Mouse (Mus musculus) right cerebral cortex, adult 2 months (tissue): ENCODE data around the gene Golm1.

Experiments
- DNase-seq, 2 experiments: peaks; one replicate each; pipeline ENCODE4 v3.0.0; 2021 to 2022; ENCODE audit warnings: low spot score in 2 of 2

Gene Golm1

DNA sequence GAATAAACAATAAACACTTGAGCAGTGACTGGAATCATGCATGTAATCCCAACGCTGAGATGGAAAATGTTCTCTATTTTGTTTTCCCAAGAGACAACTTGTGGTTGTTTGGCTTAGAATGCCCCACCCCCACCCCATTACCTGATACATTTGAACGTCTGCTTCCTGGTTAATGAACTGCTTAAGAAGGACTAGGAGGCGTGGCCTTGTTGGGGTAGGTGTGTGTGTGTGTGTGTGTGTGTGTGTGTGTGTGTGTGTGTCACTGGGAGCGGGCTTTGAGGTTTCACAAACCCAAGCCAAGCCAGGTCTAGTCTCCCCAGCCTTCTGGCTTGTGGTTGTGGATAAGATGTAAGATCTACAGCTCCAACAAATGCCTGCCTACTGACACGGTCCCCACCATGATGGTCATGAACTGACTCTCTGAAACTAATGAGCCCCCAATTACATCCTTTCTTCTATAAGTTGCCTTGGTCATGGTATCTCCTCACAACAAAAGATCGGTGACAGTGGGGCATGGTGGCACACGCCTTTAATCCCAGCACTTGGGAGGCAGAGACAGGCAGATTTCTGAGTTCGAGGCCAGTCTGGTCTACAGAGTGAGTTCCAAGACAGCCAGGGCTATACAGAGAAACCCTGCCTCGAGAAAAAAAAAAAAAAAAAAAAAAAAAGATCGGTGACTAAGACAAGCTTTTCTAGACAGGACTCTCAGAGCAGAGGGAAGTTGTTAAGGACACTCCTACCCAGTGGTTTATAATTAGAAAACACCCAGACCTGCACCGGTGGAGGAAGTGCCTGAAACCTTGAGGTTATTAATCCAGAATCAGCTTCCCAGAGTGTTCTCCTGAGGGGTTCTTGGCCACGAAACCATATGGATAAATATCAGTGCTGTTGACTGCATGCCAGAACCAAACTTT, 962 bp upstream of the Golm1 start:
- no peak for DNase-seq

DNA sequence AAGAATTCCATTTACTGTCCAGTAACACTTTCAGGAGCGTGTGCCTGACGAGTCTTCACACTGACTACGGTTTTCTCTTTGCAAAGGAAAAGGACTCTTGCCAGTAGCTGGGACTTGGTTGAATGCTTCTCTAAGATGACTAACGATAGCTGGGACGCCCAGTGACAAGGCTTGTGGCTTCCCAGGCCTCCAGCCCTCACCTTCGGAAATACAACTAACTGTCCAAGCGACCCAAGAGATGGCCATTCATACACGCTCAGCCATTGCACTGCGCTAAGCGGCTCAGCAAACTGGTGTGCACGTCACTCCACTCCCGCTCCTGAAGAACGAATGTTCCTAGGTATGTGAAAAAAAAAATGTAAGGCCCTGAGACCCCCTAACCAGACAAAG, 855 bp downstream of the Golm1 start:
- DNase-seq: peak; percentile 9 to 52

DNA sequence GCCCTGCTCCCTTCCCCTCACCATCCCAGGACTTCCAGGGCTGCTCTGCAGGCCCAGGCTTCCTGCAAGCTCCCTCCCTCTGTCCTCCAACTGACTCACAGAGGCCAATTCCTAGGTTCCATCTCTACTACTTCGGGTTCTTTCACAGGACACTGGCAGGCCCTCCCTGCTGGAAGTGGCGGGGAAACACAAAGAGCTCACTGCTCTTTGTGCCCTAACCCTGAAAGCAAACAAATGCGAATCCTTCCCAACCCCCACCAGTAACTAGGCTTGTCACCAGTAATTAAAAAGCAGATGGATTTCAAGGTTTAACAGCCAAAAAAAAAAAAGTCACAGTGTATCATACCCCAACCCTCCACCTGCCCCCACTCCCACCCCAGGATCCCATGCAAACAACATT, 1.4 kb downstream of the Golm1 start:
- no peak for DNase-seq

DNA sequence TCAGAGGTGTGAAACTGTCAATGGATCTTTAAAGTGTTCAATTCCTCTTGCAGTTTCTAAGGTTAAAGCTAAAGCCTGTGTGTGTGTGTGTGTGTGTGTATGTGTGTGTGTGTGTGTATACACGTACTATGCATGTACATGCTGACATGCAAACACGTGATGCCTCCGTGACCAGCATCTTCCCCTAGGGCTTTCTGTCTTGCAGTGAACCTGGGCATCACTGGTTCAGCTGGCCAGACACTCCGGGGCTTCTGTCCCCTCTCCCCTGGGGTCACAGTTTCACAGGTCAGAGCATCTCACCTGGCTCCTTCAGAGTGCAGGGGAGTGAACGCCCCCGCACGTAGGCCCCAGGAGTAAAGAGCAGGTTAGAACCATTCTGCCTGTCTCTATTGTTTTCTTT, 2.0 kb downstream of the Golm1 start:
- no peak for DNase-seq

DNA sequence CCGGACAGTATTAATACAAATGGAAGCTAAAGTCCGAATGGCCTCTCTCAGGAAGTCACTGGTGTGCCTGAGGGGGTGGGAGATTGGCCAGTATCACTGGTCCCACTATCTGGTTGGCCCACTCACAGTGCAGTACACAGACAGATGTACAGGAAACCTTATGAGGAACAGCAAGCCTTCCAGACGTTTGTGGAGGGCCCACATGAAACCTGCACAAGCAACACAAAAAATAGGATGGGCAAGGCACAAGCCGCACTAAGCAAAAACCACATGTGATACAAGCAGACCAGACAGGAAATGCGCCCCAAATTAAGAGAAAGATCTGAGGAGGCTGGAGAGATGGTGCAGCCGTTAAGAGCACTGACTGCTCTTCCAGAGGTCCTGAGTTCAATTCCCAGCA, 3.4 kb downstream of the Golm1 start:
- DNase-seq: no peak

DNA sequence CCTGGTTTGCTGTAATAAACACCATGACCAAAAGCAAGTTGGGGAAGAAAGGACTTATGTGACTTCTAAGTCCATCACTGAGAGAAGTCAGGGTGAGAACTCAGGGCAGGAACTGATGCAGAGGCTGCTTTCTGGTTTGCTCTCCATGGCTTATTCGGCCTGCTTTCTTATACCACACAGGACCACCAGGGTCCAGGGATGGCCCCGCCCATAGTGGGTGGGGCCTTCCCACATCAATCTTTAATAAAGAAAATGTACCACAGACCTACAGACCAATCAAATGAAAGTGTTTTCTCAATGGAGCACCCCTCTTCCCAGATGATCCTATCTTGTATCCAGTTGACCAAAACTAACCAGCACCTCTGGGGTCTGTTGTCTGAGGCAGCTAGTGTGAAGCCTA, 4.1 kb downstream of the Golm1 start:
- no peak for DNase-seq

DNA sequence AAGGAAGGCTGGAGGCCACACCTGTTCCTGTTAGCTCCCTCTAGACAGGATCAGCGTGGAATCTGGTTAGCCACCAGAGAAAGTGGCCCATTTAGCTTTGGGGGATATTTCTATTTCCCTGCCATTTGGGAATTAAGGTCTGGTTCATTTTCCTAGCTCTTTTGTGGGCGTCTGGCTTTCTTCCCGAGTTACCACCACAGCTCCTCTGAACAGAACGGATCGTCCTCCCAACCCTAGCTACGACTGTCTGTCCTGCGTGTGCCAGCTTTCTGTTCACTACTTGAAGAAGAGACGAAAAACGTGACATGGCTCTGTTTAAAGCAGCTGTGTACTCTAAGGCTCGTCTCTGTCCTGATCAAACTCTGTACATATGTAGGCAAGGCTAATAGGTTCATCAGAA, 5.7 kb downstream of the Golm1 start:
- DNase-seq: no peak

DNA sequence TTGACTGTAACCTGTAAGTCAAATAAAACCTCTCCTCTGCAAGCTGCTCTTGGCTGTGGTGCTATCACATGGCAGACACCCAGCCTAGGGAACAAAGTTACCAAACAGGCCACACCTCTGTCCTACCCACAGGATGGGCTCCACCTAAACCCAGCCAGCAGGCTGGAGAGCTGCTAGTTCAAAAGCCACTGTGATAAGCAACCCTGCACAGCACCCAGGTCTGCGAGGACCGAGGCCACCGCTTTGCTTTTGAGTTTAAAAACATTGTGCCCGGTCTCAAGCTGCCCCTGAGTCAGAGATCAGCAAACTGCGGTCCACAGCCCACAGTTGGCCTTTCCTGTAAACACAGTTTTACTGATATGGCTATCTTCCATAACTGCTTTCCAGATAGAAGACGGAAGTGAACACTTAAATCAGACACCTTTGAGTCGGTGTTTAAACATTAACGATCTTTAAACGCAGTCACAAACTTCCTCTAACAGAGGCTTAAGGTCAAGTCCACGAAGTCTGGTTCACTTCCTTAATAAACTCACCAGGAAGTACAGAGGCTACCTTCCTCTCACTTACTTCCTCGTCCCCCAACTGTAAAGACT, 7.0 kb downstream of the Golm1 start:
- DNase-seq: no peak

DNA sequence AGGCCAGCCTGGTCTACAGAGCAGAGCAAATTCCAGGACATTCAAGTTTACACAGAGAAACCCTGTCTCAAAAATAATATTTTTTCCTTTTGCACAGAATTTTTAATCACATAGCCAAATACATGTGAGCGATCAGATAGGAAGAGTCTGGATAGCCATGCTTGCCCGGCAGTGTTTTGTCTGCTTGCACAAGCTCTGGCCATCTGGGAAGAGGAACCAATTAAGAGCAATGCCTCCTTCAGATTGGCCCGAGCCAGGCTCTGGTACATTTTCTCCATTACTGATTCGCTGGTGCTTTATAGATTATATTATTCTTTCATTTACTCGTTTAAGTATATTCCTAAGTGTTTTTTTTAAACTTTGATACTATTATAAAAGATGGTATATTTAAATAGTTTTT, 7.8 kb downstream of the Golm1 start:
- no peak for DNase-seq

DNA sequence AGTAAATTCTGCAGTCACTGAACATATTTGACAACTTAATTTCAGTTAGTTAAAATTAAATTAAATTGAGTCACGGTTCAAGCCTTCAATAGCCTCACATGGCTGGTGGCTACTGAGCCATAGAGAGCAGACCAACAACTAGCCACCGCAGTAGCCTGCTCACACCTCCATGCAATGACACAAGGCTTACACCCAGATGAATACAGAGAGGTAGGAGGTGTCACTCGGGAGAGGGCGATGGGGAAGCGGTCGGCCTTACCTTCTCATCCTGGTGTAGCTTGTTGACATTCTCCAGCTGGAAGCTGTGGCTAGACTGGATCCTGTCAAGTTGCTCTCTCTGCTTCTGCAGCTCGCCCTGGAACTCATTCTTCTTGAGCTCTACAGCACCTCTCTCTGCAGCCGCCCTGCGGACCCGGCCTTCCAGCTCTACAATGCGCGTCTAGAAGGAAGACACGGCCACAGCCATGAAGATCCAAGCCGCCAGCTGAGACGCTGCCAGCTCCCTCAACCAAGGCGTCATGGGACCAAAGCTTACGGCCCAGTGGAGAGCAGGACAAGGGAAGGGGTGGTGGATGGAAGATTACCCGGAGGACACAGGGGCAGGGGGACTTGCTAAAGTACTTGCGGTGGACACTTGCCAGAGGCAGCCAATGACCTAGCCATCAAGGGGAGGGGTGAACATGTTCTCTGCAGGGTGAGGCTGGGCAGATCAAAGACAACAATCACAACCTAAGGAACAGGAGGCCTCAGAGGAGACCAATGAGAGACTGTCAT, 11.5 kb downstream of the Golm1 start:
- no peak for DNase-seq

DNA sequence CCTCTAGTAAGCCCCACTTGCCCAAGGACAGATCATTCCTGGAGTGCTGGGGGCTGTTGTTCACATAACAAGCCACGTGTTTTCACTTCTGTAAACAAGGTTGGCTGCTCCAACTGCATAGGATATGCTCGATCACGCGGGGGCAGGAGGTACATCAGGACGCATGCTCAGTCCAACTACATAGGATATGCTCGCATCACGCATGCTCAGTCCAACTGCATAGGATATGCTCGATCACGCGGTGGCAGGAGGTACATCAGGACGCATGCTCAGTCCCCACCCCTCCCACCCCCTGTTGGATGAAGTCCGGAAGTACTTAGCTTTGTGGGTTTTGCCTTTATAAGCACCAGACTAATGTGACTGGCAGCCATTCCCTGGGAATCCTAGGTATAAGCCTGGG, 13.6 kb downstream of the Golm1 start:
- DNase-seq: no peak

DNA sequence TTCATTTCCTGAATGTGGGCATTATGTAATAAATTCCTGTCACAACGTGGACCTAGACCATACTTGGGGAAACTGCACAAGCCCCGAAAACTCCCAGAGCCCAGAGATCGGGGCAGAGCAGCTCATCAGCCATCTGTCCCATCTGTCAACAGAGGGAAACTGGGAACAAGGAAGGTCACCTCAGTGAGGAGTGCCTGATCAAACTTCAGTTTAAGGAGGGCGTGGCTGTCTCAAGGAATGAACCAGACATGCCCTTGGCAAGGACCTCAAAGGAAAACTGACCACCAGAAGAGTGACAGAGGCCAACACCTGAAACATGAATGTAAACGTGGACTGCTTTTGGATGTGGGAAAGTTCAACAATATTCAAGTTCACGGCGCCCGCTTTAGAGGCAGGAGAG, 14.2 kb downstream of the Golm1 start:
- no peak for DNase-seq

DNA sequence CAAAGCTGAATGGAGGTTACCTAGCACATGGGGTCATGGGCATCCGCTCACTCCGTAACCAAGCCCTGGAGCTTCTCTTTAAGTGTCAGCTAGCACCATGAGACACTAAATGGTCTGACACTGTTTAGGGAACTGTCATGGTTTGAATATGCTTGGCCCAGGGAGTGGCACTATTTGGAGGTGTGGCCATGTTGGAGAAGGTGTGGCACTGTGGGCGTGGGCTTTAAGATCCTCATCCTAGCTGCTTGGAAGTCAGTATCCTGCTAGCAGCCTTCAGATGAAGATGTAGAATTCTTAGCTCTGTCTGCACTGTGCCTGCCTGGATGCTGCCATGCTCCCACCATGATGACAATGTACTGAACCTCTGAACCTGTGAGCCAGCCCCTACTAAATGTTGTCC, 15.2 kb downstream of the Golm1 start:
- no peak for DNase-seq

DNA sequence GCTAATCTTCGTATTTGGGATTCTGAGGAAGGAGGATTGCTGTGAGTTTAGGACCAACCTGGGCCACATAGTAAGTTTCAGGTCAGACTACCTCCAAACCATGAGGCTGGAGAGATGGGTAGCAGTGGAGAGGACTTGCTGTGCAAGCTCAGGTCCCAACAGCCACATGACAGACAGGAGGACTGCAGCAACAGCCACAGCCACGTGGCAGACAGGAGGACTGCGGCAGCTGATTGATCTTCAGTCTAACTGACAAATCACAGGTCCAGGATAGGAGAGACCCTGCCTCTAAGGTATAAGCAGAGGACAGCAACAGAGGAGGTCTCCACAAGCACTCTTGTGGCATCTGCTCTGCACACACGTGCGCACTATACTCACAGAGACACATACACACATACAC, 17.8 kb downstream of the Golm1 start:
- DNase-seq: no peak

DNA sequence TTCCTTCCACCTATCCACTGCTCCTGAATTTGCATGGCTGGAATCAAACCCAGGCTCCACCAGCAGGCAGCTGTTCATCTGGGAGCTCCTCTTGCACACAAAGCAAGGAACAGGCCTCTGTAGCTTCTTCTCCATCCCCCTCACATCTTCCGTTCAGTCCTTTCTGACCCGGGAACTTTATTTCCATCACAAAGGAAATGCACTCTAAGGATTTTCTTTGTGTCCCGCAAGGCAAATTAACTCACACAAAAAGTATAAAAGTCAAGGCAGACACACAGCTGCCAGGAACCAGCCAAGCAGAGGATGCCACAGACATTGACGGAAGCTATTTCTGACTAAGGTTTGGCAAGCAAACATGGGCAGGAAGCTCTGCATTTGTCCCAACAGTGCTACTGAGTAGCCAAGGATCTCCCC, 18.6 kb downstream of the Golm1 start:
- DNase-seq: no peak

DNA sequence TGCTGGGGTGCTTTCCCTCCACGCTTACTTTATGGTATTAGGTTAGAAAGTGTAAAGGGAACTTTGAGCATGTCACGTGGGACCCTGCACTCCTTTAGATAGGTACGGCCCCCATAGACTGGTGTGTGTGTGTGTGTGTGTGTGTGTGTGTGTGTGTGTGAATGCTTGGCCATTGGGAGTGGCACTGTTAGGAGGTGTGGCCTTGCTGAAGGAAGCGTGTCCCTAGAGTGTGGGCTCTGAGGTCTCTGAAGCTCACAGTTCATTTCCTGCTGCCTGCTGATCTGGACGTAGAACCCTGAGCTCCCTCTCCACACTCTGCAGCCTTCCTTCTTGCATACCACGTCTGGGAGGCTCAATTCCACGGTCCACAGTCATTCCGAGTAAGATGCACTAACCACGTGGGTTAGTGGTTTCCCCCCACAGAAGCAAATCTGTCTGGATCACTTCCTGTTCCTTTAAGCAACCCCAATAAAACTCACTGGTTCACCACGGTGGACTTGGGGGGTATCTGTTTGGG, 19.2 kb downstream of the Golm1 start:
- no peak for DNase-seq

DNA sequence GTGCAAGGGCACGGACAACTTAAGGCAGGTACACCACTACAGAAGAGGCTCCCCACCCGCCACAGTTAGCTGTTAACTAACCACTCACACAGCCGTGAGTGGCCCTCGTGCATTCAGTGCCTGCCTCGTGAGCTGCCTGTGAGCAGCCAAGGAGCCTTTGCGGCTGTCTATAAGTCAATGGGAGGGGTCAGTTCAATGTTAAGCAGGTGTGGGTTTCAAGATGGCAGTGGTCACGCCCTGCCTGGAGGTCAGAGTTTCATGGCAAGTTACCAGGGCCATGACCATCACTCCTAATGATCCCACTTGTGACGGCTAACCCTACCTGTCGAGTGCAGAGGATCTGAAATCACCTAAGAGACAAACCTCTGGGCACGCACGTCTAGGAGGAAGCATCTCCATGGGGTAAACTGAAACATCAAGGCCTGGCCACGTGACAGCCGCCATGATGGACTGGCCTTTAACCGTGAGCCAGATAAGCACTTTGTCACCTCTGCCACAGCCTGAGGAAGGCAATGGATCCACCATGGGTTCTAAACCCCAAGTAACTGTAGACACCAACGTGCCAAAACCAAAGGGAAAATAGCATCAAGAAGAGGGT, 19.8 kb downstream of the Golm1 start:
- DNase-seq: no peak

DNA sequence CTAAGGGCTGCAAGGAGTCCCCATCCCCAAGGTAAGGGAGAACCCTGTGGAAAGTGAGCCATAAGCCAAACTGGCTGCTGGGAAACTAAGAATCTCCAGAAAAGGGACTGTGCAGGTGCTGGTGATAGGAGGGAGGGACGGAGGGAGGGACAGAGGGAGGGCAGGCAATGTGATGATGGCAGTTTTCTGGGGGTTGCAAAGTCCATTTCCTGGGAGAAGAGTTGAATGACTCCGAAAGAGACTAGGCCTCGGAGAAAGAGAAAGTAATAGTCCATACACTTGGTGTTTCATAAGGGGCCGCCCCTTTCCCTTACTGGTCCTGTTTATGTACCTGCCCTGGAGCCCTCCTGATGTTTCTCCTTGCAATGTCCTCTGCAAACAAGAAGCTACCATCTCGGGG, 21.1 kb downstream of the Golm1 start:
- no peak for DNase-seq

DNA sequence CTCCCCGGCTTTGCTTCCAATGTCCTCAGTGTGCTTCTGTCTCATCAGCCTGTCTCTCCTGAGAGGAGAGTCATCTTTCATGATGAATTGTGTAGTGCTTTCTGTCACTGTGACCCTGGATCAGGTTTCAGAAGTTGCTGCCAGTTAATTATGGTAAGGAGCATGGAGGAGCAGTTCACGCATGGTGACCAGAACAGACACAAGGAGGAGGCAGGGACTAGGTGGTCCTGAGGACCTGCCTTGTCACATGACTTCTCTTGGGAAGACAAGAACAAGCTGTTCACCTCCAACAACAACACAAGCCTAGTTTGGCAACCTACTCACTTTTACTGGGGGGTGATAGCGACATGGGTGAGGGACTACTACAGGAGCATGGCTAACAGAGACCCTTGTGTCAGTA, 22.5 kb downstream of the Golm1 start:
- DNase-seq: no peak

DNA sequence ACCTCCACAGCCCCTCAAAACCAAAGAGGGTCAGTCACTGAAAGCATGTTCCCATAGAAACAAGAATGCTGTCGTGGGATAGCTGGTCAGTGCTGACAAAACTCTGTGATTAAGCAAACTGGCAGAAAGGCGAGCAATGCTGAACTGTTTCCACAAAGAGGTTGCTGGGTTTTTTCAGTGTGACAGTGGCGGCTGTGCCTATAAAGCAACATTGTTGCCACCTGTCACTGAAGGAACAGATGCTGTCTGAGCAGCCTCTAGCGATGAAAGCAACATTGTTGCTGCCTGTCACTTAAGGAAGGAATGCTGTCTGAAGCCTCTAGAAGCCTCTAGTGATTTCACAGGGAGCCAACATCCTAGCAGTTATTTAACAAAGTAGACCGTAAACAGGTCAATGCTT, 23.0 kb downstream of the Golm1 start:
- DNase-seq: no peak

DNA sequence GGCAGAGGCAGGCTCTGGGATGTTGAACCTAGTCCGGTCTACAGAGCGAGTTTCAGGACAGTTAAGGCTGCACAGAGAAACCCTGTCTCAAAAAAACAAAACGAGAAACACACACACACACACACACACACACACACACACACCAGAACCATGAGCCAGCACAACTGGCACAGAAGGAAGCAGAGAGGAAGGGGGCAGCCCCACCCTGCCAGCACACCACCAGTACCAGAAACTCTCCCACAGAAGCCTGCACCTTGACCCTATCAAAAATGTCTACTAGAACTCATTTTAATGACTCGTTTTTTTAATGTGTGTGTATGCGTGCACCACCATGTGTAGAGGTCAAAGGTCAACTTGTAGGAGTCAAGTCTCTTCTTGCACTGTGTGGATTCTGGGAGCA, 25.8 kb downstream of the Golm1 start:
- DNase-seq: no peak

DNA sequence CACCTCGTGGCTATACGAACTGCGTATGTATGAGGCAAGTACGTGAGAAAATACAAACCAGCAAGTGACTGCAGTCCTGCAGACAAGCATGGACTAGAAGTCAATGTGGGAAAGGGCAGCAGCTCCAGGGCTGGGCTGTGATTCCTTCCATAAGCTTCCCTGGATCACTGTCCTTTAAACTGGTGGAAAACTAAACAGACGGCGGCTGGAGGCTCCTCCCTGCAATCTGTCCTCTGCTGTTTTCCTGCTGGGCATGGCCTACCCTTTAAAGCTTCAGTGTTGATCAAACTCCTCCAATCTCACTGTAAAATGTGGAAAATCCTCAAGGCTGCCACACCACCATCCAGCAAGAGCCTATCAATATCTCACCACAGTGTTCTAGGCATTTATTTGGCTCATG, 27.0 kb downstream of the Golm1 start:
- DNase-seq: no peak
